Mouse (Mus musculus) lung, embryonic 14.5 days (tissue): ENCODE data around the gene Rpl7a. TPM values are rescaled to one million over a fixed set of nuclear protein-coding genes. Genes with fewer than 3 reads are reported as not detected.

Experiments
- ATAC-seq: fragments of 200-750 bp; cut with Nextera tagmentation; 2 replicates; pipeline ENCODE4 v1.8.0; 2017; ENCODE audit warnings: mild to moderate bottlenecking, moderate TSS enrichment, moderate library complexity; ENCODE audit not compliant: insufficient read depth
- DNase-seq: peaks from one replicate; pipeline ENCODE4 v3.0.0-alpha.2; 2015
- H3K27ac ChIP-seq: fragments of 300-500 bp; sonication (generic); 2 replicates; pipeline ENCODE4 v1.5.1; 2014; ENCODE audit warnings: low read depth, mild to moderate bottlenecking, moderate library complexity
- H3K27me3 ChIP-seq: fragments of 300-500 bp; sonication (generic); 2 replicates; pipeline ENCODE4 v1.6.1; 2014; ENCODE audit warnings: low read length, control low read depth; ENCODE audit not compliant: insufficient read depth
- H3K36me3 ChIP-seq: fragments of 300-500 bp; sonication (generic); 2 replicates; pipeline ENCODE4 v1.6.1; 2014; ENCODE audit warnings: control low read depth; ENCODE audit not compliant: insufficient read depth
- H3K4me1 ChIP-seq: fragments of 300-500 bp; sonication (generic); 2 replicates; pipeline ENCODE4 v1.6.1; 2014; ENCODE audit warnings: antibody characterized with exemption, control low read depth; ENCODE audit not compliant: insufficient read depth
- H3K4me2 ChIP-seq: fragments of 300-500 bp; sonication (generic); 2 replicates; pipeline ENCODE4 v1.6.1; 2014; ENCODE audit warnings: mild to moderate bottlenecking
- H3K4me3 ChIP-seq: fragments of 300-500 bp; sonication (generic); 2 replicates; pipeline ENCODE4 v1.5.1; 2014; ENCODE audit warnings: low read depth, low read length
- H3K9ac ChIP-seq: fragments of 300-500 bp; sonication (generic); 2 replicates; pipeline ENCODE4 v1.6.1; 2014
- H3K9me3 ChIP-seq: fragments of 300-500 bp; sonication (generic); 2 replicates; pipeline ENCODE4 v1.6.1; 2016; ENCODE audit warnings: low read depth, low read length, control low read depth
- CTCF ChIP-seq: IDR thresholded peaks from 2 replicates; pipeline ENCODE4 v1.5.1; 2016; ENCODE audit warnings: antibody characterized with exemption, low read depth
- WGBS: fragments of 180-500 bp; shearing (Covaris S2); extraction: QIAGEN DNeasy Blood & Tissue Kit; methylation state at CpG from one replicate; pipeline ENCODE4 v1.1.7; 2014; 5-methylcytosine and 5-hydroxymethylcytosine counted together
- polyA plus RNA-seq: library from polyadenylated mRNA; unstranded; fragments of >200 nt; fragmentation: Nextera tagmentation; extraction: Ambion mirVana; gene quantifications from 2 replicates; pipeline ENCODE4 v1.2.1, GENCODE M21; 2014

The Rpl7a gene
- polyA plus RNA-seq, 1 experiment from 2014 or later = 784 TPM

DNA sequence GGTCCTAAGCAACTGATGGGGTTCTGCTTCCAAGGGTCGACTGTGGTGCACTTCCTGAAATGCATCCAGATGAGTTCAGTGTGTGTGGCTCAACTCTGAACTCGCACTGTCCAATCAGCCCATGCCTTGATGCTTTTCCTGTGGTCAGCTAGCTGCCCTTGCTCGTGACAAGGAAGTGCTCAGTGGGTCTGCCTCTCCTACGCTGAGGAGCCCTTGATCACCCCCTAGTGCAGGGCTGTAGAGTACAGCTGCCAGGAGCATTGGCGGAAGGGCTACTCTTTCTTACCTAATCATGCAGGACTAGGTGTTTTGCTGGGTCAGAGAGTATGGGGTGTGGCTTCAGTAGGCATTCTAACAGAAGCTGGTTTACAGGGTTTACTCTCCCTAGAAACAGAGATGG is 31.0 kb downstream of the Rpl7a start:
- no peak overlapping the region for H3K4me2 ChIP-seq
- TF ChIP-seq CTCF = no peak
- no peak for DNase-seq

GRCm38 (mm10) chr2:26943253-26943652 is 32.7 kb downstream of the Rpl7a start:
- ATAC-seq (no peak), DNase-seq (no peak)
- H3K27me3 ChIP-seq = no peaks in the 10 kb centered on the region
- H3K4me2 ChIP-seq = no peak overlapping the region
- no peaks in the 10 kb centered on the region for H3K9me3 ChIP-seq
- H3K4me1 ChIP-seq = no peaks in the 10 kb centered on the region
- H3K36me3 ChIP-seq = peaks cover 3% of the 10 kb centered on the region; the same call in 1 of the 2 replicates
- WGBS = 71% methylated on average over 3 of the region's 3 CpGs
- no peak overlapping the region for H3K4me3 ChIP-seq
- no peak for TF ChIP-seq CTCF
- H3K9ac ChIP-seq = no peak overlapping the region
- H3K27ac ChIP-seq = no peak overlapping the region

More for the DNA sequence above, 31.0 kb downstream of the Rpl7a start:
- Histone ChIP-seq H3K9me3 (no peaks in the 10 kb centered on the region), H3K9ac (no peak overlapping the region), H3K27me3 (no peaks in the 10 kb centered on the region), H3K36me3 (no peaks in the 10 kb centered on the region), H3K4me1 (no peaks in the 10 kb centered on the region), H3K27ac (no peak overlapping the region), H3K4me3 (no peak overlapping the region)
- WGBS = 29% methylated on average over 5 of the region's 5 CpGs
- ATAC-seq = no peak

- H3K9ac ChIP-seq = no peak overlapping the region
These were observed 39.8 kb downstream of the Rpl7a start for GRCm38 (mm10) chr2:26950411-26950810.

GRCm38 (mm10) chr2:26951346-26951905 is 40.9 kb downstream of the Rpl7a start:
- H3K9ac ChIP-seq = no peak overlapping the region
- H3K4me2 ChIP-seq = no peak overlapping the region
- H3K4me3 ChIP-seq = no peak overlapping the region
- WGBS = 90% methylated on average over 8 of the region's 8 CpGs
- no peaks in the 10 kb centered on the region for H3K27me3 ChIP-seq
- H3K27ac ChIP-seq = no peak overlapping the region
- no peak for DNase-seq
- TF ChIP-seq CTCF = no peak
- H3K9me3 ChIP-seq = no peaks in the 10 kb centered on the region
- H3K4me1 ChIP-seq = no peaks in the 10 kb centered on the region
- peaks cover 68% of the 10 kb centered on the region for H3K36me3 ChIP-seq
- no peak for ATAC-seq

More at GRCm38 (mm10) chr2:26950411-26950810, 39.8 kb downstream of the Rpl7a start:
- no peak overlapping the region for H3K4me3 ChIP-seq
- no peak overlapping the region for H3K27ac ChIP-seq
- 82% methylated on average over 2 of the region's 2 CpGs for WGBS
- H3K36me3 ChIP-seq = peaks cover 58% of the 10 kb centered on the region
- H3K4me2 ChIP-seq = no peak overlapping the region
- ATAC-seq (no peak), DNase-seq (no peak)
- no peaks in the 10 kb centered on the region for H3K9me3 ChIP-seq
- H3K4me1 ChIP-seq = no peaks in the 10 kb centered on the region
- no peak for TF ChIP-seq CTCF
- no peaks in the 10 kb centered on the region for H3K27me3 ChIP-seq

DNA sequence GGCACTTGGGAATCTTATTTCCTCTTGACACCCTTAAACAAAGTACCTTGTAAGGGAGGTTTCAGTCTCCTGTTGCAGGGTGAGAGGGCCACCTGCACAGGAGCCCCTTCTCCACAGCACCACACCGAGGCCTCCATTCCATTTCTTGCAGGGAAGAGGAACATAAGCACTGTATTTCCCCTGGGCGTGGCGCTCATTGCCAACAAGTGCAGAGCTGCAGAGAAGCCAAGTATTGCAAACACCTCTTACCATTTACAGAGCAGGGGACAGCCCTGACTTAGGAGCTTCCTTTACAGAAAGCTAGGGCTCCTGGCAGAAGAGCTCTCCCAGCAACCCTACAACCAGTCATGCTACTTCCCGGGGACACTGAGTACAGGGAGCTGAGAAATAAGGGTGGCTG is 41.6 kb downstream of the Rpl7a start:
- H3K27me3 ChIP-seq = no peaks in the 10 kb centered on the region
- H3K9me3 ChIP-seq = no peaks in the 10 kb centered on the region
- no peak for DNase-seq
- no peak for TF ChIP-seq CTCF
- H3K4me3 ChIP-seq = no peak overlapping the region
- H3K4me1 ChIP-seq = no peaks in the 10 kb centered on the region
- no peak overlapping the region for H3K9ac ChIP-seq
- no peak for ATAC-seq
- peaks cover 76% of the 10 kb centered on the region for H3K36me3 ChIP-seq
- 92% methylated on average over 4 of the region's 4 CpGs for WGBS
- H3K4me2 ChIP-seq = no peak overlapping the region
- no peak overlapping the region for H3K27ac ChIP-seq

DNA sequence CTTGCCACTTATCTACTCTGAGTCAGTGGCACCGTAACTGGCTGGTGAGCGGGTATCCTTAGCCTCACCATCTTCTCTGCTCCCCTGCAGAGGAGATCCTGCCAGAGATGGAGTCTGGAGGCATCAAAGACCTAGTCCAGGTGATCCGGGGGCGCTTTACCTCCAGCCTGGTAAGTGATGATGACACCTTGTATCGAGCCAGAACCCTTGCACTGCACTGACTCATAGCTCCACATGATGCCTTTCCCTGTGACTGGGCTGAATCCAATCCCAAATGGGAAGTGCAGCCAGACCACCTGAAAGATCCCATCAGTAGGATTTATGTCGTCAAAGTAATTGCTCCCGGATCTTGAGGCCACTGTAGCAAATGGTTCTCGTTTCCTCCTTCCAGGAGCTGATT is 42.3 kb downstream of the Rpl7a start:
- H3K4me2 ChIP-seq = no peak overlapping the region
- no peak overlapping the region for H3K9ac ChIP-seq
- H3K4me1 ChIP-seq = no peaks in the 10 kb centered on the region
- peaks cover 80% of the 10 kb centered on the region for H3K36me3 ChIP-seq
- DNase-seq (no peak), ATAC-seq (no peak)
- WGBS = 85% methylated on average over 8 of the region's 8 CpGs
- no peaks in the 10 kb centered on the region for H3K27me3 ChIP-seq
- no peak overlapping the region for H3K27ac ChIP-seq
- no peak for TF ChIP-seq CTCF
- H3K4me3 ChIP-seq = no peak overlapping the region
- no peaks in the 10 kb centered on the region for H3K9me3 ChIP-seq

DNA sequence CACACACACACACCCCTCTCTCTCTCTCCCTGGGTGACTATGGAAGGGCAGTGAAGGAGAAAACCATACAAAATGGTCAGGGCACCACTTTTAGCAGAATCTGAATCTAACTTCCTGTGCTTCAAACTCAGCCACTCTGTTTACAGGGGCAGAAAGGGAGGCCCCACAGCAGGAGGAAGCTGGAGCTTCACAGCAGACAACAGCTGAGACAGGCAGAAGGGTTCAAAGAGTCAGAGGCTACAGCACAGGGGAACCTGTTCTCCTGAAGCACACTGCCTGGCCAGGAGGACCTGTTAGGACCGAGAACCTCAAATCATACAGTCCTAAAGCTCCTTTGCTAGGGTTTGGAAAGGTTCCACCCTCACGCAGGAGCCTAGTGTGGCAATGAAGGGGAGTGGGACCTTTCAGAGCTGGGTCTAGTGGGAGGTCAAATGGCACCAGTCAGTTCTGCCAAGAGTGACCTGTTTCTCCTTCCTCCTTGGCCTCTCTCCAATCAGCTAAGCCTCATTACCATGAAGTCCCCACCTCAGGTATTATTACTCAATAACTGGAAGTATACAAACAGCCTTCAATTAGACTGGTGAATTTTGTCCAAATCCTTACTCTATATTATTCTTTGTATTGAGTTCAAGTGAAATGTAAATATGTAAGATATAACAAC is 44.3 kb downstream of the Rpl7a start:
- H3K9me3 ChIP-seq = no peaks in the 10 kb centered on the region
- WGBS = 88% methylated on average over 2 of the region's 2 CpGs
- H3K4me1 ChIP-seq = no peaks in the 10 kb centered on the region
- TF ChIP-seq CTCF = no peak
- no peak overlapping the region for H3K9ac ChIP-seq
- no peak overlapping the region for H3K4me3 ChIP-seq
- H3K27me3 ChIP-seq = no peaks in the 10 kb centered on the region
- peaks cover 89% of the 10 kb centered on the region for H3K36me3 ChIP-seq
- ATAC-seq (no peak), DNase-seq (no peak)
- H3K4me2 ChIP-seq = no peak overlapping the region
- H3K27ac ChIP-seq = no peak overlapping the region
